Mouse (Mus musculus) cerebellum, postnatal 10 days (tissue): ENCODE results near the gene Dtx4.
A peak's percentile ranks its signal among the peaks of the same experiment; 100 is the strongest.

Experiments used
- DNase-seq, 2 experiments: peaks; one replicate each; pipeline ENCODE4 v3.0.0; 2021; ENCODE audit warnings: mixed read lengths in 2 of 2

The Dtx4 gene

GRCm38 (mm10) chr19:12493453-12494186 lies 7.6 kb downstream of the Dtx4 start:
- DNase-seq = peak in 1 of 2 experiments; percentile 28

GRCm38 (mm10) chr19:12491636-12492035 lies 9.6 kb downstream of the Dtx4 start:
- DNase-seq = no peak

GRCm38 (mm10) chr19:12489675-12490570 lies 11.3 kb downstream of the Dtx4 start:
- DNase-seq = no peak

GRCm38 (mm10) chr19:12488969-12489674 lies 12.1 kb downstream of the Dtx4 start:
- DNase-seq = peak; percentile 56 to 58

GRCm38 (mm10) chr19:12488205-12488966 lies 12.9 kb downstream of the Dtx4 start:
- DNase-seq = peak; percentile 36 to 46

- no peak for DNase-seq
These were observed 13.6 kb downstream of the Dtx4 start for GRCm38 (mm10) chr19:12487511-12488204.

- DNase-seq = peak in 1 of 2 experiments; percentile 37
These were observed 14.4 kb downstream of the Dtx4 start for GRCm38 (mm10) chr19:12486875-12487274.

GRCm38 (mm10) chr19:12485631-12486030 lies 15.6 kb downstream of the Dtx4 start:
- no peak for DNase-seq

- no peak for DNase-seq
These were observed 16.0 kb downstream of the Dtx4 start for GRCm38 (mm10) chr19:12485223-12485622.

- DNase-seq = peak; percentile 34 to 36
These were observed 17.0 kb downstream of the Dtx4 start for GRCm38 (mm10) chr19:12484210-12484609.

- DNase-seq = peak in 1 of 2 experiments; percentile 31
These were observed 17.5 kb downstream of the Dtx4 start for GRCm38 (mm10) chr19:12483782-12484181.

GRCm38 (mm10) chr19:12478369-12478768 lies 22.9 kb downstream of the Dtx4 start:
- DNase-seq = no peak

GRCm38 (mm10) chr19:12476721-12477270 lies 24.5 kb downstream of the Dtx4 start:
- no peak for DNase-seq

GRCm38 (mm10) chr19:12475380-12476250 lies 25.6 kb downstream of the Dtx4 start:
- peak; percentile 93 to 94 for DNase-seq

GRCm38 (mm10) chr19:12473951-12474350 lies 27.3 kb downstream of the Dtx4 start:
- no peak for DNase-seq

GRCm38 (mm10) chr19:12473201-12473641 lies 28.0 kb downstream of the Dtx4 start:
- DNase-seq = no peak

- no peak for DNase-seq
These were observed 28.8 kb downstream of the Dtx4 start for GRCm38 (mm10) chr19:12472381-12472976.

GRCm38 (mm10) chr19:12471866-12472265 lies 29.4 kb downstream of the Dtx4 start:
- DNase-seq = no peak

- DNase-seq = peak; percentile 64 to 74
These were observed 33.8 kb downstream of the Dtx4 start for GRCm38 (mm10) chr19:12467436-12467835.

- peak; percentile 68 for DNase-seq
These were observed 35.0 kb downstream of the Dtx4 start for GRCm38 (mm10) chr19:12466204-12466603.
